Mouse (Mus musculus): ENCODE measurements at regions not wholly inside any gene's neighbourhood (a gene's known extent, or its start where the extent isn't known, plus 50 kb on each side); places are given as distances from the start of the nearest gene placed in this dataset.

GRCm38 (mm10) chr4:68179551-68179950 is 774.6 kb downstream of the Brinp1 start:
- H3K27ac ChIP-seq: no peak overlapping the region
- H3K9me3 ChIP-seq: no peaks in the 10 kb centered on the region
- no peak for ATAC-seq (ENCODE audit: low FRiP score)
- no peak overlapping the region for H3K4me2 ChIP-seq
- 90% methylated on average over 4 of the region's 4 CpGs for WGBS
- no peaks in the 10 kb centered on the region for H3K36me3 ChIP-seq
- no peak overlapping the region for H3K9ac ChIP-seq
- H3K27me3 ChIP-seq: no peaks in the 10 kb centered on the region
- no peaks in the 10 kb centered on the region for H3K4me1 ChIP-seq (replicated peaks)
- H3K4me3 ChIP-seq: no peak overlapping the region

GRCm38 (mm10) chr4:68156499-68156898 is 797.7 kb downstream of the Brinp1 start:
- H3K4me2 ChIP-seq: no peak overlapping the region
- no peak overlapping the region for H3K4me3 ChIP-seq
- no peaks in the 10 kb centered on the region for H3K9me3 ChIP-seq
- 91% methylated on average over 1 of the region's 1 CpGs for WGBS
- no peak overlapping the region for H3K9ac ChIP-seq
- H3K27ac ChIP-seq: no peak overlapping the region
- no peak for ATAC-seq (ENCODE audit: low FRiP score)
- H3K4me1 ChIP-seq (replicated peaks): no peaks in the 10 kb centered on the region
- H3K27me3 ChIP-seq: no peaks in the 10 kb centered on the region
- no peaks in the 10 kb centered on the region for H3K36me3 ChIP-seq

- Histone ChIP-seq H3K9ac (no peak overlapping the region), H3K27me3 (no peaks in the 10 kb centered on the region), H3K4me1 (replicated peaks) (no peaks in the 10 kb centered on the region), H3K36me3 (no peaks in the 10 kb centered on the region), H3K4me3 (no peak overlapping the region), H3K4me2 (no peak overlapping the region), H3K9me3 (no peaks in the 10 kb centered on the region), H3K27ac (no peak overlapping the region)
- 80% methylated on average over 5 of the region's 5 CpGs for WGBS
- ATAC-seq (ENCODE audit: low FRiP score): no peak
These were observed 805.6 kb downstream of the Brinp1 start for GRCm38 (mm10) chr4:68148483-68149069.

GRCm38 (mm10) chr4:68128124-68128523 is 826.1 kb downstream of the Brinp1 start:
- no peak overlapping the region for H3K4me2 ChIP-seq
- H3K27me3 ChIP-seq: no peaks in the 10 kb centered on the region
- H3K4me1 ChIP-seq (replicated peaks): no peaks in the 10 kb centered on the region
- no peak for ATAC-seq (ENCODE audit: low FRiP score)
- no peak overlapping the region for H3K4me3 ChIP-seq
- no peaks in the 10 kb centered on the region for H3K9me3 ChIP-seq
- H3K27ac ChIP-seq: no peak overlapping the region
- WGBS: 40% methylated on average over 4 of the region's 4 CpGs
- no peak overlapping the region for H3K9ac ChIP-seq
- no peaks in the 10 kb centered on the region for H3K36me3 ChIP-seq

GRCm38 (mm10) chr4:68114502-68114901 is 839.7 kb downstream of the Brinp1 start:
- no peak overlapping the region for H3K27ac ChIP-seq
- no peaks in the 10 kb centered on the region for H3K36me3 ChIP-seq
- no peaks in the 10 kb centered on the region for H3K9me3 ChIP-seq
- H3K4me3 ChIP-seq: no peak overlapping the region
- H3K27me3 ChIP-seq: no peaks in the 10 kb centered on the region
- no peak overlapping the region for H3K4me2 ChIP-seq
- H3K9ac ChIP-seq: no peak overlapping the region
- H3K4me1 ChIP-seq (replicated peaks): no peaks in the 10 kb centered on the region
- ATAC-seq (ENCODE audit: low FRiP score): no peak; the same call in 1 of the 2 replicates

GRCm38 (mm10) chr4:68085255-68085654 is 868.9 kb downstream of the Brinp1 start:
- Histone ChIP-seq H3K27me3 (no peaks in the 10 kb centered on the region), H3K4me1 (replicated peaks) (no peaks in the 10 kb centered on the region), H3K4me2 (no peak overlapping the region), H3K36me3 (no peaks in the 10 kb centered on the region), H3K27ac (no peak overlapping the region), H3K9ac (no peak overlapping the region), H3K4me3 (no peak overlapping the region), H3K9me3 (no peaks in the 10 kb centered on the region)
- no peak for ATAC-seq (ENCODE audit: low FRiP score)
- 94% methylated on average over 3 of the region's 3 CpGs for WGBS

- Histone ChIP-seq H3K4me3 (no peak overlapping the region), H3K4me1 (replicated peaks) (no peaks in the 10 kb centered on the region), H3K9ac (no peak overlapping the region), H3K27me3 (no peaks in the 10 kb centered on the region), H3K36me3 (no peaks in the 10 kb centered on the region), H3K9me3 (no peaks in the 10 kb centered on the region), H3K27ac (no peak overlapping the region), H3K4me2 (no peak overlapping the region)
- 67% methylated on average over 4 of the region's 4 CpGs for WGBS
- ATAC-seq (ENCODE audit: low FRiP score): no peak
These were observed 897.2 kb downstream of the Brinp1 start for GRCm38 (mm10) chr4:68056813-68057578.

GRCm38 (mm10) chr4:68022891-68023303 is 931.3 kb downstream of the Brinp1 start:
- H3K27ac ChIP-seq: no peak overlapping the region
- ATAC-seq (ENCODE audit: low FRiP score): peak; percentile 92
- no peaks in the 10 kb centered on the region for H3K36me3 ChIP-seq
- 18% methylated on average over 2 of the region's 2 CpGs for WGBS
- peaks cover 5% of the 10 kb centered on the region; the same call in 1 of the 2 replicates for H3K4me1 ChIP-seq (replicated peaks)
- no peaks in the 10 kb centered on the region for H3K27me3 ChIP-seq
- no peak overlapping the region for H3K4me2 ChIP-seq
- H3K4me3 ChIP-seq: no peak overlapping the region
- no peak overlapping the region for H3K9ac ChIP-seq
- no peaks in the 10 kb centered on the region for H3K9me3 ChIP-seq

- Histone ChIP-seq H3K4me1 (replicated peaks) (no peaks in the 10 kb centered on the region), H3K27ac (no peak overlapping the region), H3K27me3 (no peaks in the 10 kb centered on the region), H3K36me3 (no peaks in the 10 kb centered on the region), H3K9me3 (no peaks in the 10 kb centered on the region), H3K4me3 (no peak overlapping the region), H3K4me2 (no peak overlapping the region), H3K9ac (no peak overlapping the region)
- no peak for ATAC-seq (ENCODE audit: low FRiP score)
- WGBS: 69% methylated on average over 2 of the region's 2 CpGs
These were observed 942.8 kb downstream of the Brinp1 start for GRCm38 (mm10) chr4:68011371-68011770.

- Histone ChIP-seq H3K36me3 (no peaks in the 10 kb centered on the region), H3K9me3 (no peaks in the 10 kb centered on the region), H3K27ac (no peak overlapping the region), H3K27me3 (no peaks in the 10 kb centered on the region), H3K4me2 (no peak overlapping the region), H3K4me1 (replicated peaks) (no peaks in the 10 kb centered on the region), H3K9ac (no peak overlapping the region), H3K4me3 (no peak overlapping the region)
- WGBS: 91% methylated on average over 7 of the region's 7 CpGs
- ATAC-seq (ENCODE audit: low FRiP score): no peak
These were observed 959.4 kb downstream of the Brinp1 start for GRCm38 (mm10) chr4:67994796-67995283.

GRCm38 (mm10) chr4:67963456-67963855 is 990.7 kb downstream of the Brinp1 start:
- no peak for ATAC-seq (ENCODE audit: low FRiP score)
- Histone ChIP-seq H3K36me3 (no peaks in the 10 kb centered on the region), H3K4me1 (replicated peaks) (no peaks in the 10 kb centered on the region), H3K9me3 (no peaks in the 10 kb centered on the region), H3K4me3 (no peak overlapping the region), H3K27ac (no peak overlapping the region), H3K9ac (no peak overlapping the region), H3K4me2 (no peak overlapping the region), H3K27me3 (no peaks in the 10 kb centered on the region)
- WGBS: 89% methylated on average over 1 of the region's 1 CpGs

- Histone ChIP-seq H3K36me3 (no peaks in the 10 kb centered on the region), H3K27me3 (no peaks in the 10 kb centered on the region), H3K4me1 (replicated peaks) (no peaks in the 10 kb centered on the region), H3K4me2 (no peak overlapping the region), H3K27ac (no peak overlapping the region), H3K9me3 (no peaks in the 10 kb centered on the region), H3K4me3 (no peak overlapping the region), H3K9ac (no peak overlapping the region)
- no peak for ATAC-seq (ENCODE audit: low FRiP score)
These were observed 1006.2 kb downstream of the Brinp1 start for GRCm38 (mm10) chr4:67948000-67948399.

GRCm38 (mm10) chr4:67932481-67932880 is 1021.7 kb downstream of the Brinp1 start:
- Histone ChIP-seq H3K36me3 (no peaks in the 10 kb centered on the region), H3K27me3 (no peaks in the 10 kb centered on the region), H3K9ac (no peak overlapping the region), H3K4me3 (no peak overlapping the region), H3K27ac (no peak overlapping the region), H3K4me2 (no peak overlapping the region), H3K4me1 (replicated peaks) (no peaks in the 10 kb centered on the region), H3K9me3 (no peaks in the 10 kb centered on the region)
- no peak for ATAC-seq (ENCODE audit: low FRiP score)
- 79% methylated on average over 2 of the region's 2 CpGs for WGBS

Data from hindbrain, embryonic 13.5 days (tissue).